Mouse (Mus musculus) kidney, adult 2 months (tissue): ENCODE data around the gene Rfxank. TPM values are rescaled to one million over a fixed set of nuclear protein-coding genes. Genes with fewer than 3 reads are reported as not detected.

Source experiments
- DNase-seq: peaks from one replicate; pipeline ENCODE4 v3.0.0; 2021
- H3K27ac ChIP-seq: fragments of 200-500 bp; 2 replicates; pipeline ENCODE4 v1.5.1; 2012; ENCODE audit warnings: low read depth, low read length, control low read depth, inconsistent platforms; ENCODE audit not compliant: insufficient read depth
- H3K27me3 ChIP-seq: fragments of 200-500 bp; replicated peaks from 2 replicates; pipeline ENCODE4 v1.6.1; 2012; ENCODE audit warnings: mild to moderate bottlenecking, moderate library complexity, low read length, inconsistent platforms; ENCODE audit not compliant: control insufficient read depth, insufficient read depth
- H3K36me3 ChIP-seq: fragments of 200-500 bp; 2 replicates; pipeline ENCODE4 v1.6.1; 2012; ENCODE audit warnings: mild to moderate bottlenecking, moderate library complexity, low read length, inconsistent platforms; ENCODE audit not compliant: control insufficient read depth, insufficient read depth
- H3K4me1 ChIP-seq: fragments of 200-500 bp; 2 replicates; pipeline ENCODE4 v1.6.1; 2011; ENCODE audit warnings: low read length; ENCODE audit not compliant: control insufficient read depth, insufficient read depth
- H3K4me3 ChIP-seq: fragments of 200-500 bp; 2 replicates; pipeline ENCODE4 v1.5.1; 2011; ENCODE audit warnings: mild to moderate bottlenecking, low read depth, low read length, control low read depth; ENCODE audit not compliant: insufficient read depth
- CTCF ChIP-seq: fragments of 200-500 bp; conservative IDR thresholded peaks from 2 replicates; pipeline ENCODE4 v1.5.1; 2011; ENCODE audit warnings: low read depth, mild to moderate bottlenecking, control low read depth, low read length, moderate library complexity, mixed read lengths; ENCODE audit not compliant: insufficient read depth, insufficient read length
- POLR2A ChIP-seq: fragments of 200-500 bp; IDR thresholded peaks from one replicate; pipeline ENCODE4 v1.6.1; 2011; ENCODE audit warnings: low read depth, low read length, control low read depth
- WGBS: fragments of 180-500 bp; shearing (Covaris S2); methylation state at CpG from one replicate; pipeline ENCODE4 v1.1.7; 2018; 5-methylcytosine and 5-hydroxymethylcytosine counted together
- polyA plus RNA-seq: library from polyadenylated mRNA; depleted of rRNA; stranded (reverse); fragments of >200 nt; gene quantifications from 2 replicates; pipeline ENCODE4 v1.2.3, GENCODE M21; 2012

The Rfxank gene
- polyA plus RNA-seq, 1 experiment = 29.9 TPM

DNA sequence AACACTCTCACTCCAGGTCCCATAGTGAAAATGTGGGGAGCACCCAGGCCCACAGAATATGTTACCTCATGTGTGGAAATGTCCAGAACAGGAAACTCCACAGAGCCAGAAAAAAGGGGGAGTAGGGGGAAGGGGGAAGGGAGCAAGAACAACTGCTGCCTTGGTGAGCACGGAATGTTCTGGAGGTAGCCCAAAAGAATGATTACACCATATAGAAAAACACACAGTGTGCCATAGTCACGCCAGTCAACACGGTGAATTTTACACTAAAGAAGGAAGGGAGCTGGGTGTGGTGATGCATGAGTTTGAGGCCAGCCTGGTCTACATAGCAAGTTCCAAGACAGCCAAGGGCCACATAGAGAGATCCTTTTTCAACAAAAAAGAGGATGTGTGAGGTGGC is 24.4 kb upstream of the Rfxank start:
- no peak for DNase-seq
- Histone ChIP-seq H3K4me3 (no peak overlapping the region), H3K27me3 (no peaks in the 10 kb centered on the region), H3K4me1 (no peaks in the 10 kb centered on the region), H3K36me3 (no peaks in the 10 kb centered on the region), H3K27ac (no peak overlapping the region)
- WGBS = 78% methylated on average over 3 of the region's 3 CpGs
- no peak for TF ChIP-seq CTCF
- TF ChIP-seq POLR2A = no peak

DNA sequence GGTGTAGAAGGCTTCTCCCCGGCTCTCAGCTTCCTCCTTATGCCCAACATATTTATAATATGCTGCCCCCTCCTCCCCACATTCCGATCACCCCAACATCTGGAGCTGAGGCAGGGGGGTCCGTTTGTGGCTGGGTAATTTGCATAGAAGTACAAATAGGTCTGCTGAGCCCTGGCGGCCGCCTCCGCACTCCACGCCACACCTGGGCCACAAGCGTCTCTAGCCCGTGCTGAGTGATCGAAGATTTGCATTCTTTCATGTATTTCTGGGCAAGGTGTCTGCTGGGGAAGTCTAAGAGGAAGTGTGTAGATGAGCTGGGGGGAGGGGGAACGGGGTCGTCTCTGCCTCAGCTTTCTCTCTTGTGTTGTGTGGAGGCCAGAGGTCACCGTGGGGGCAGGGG is 21.1 kb upstream of the Rfxank start:
- WGBS = 66% methylated on average over 13 of the region's 13 CpGs
- H3K4me3 ChIP-seq = no peak overlapping the region
- H3K27ac ChIP-seq = no peak overlapping the region
- H3K27me3 ChIP-seq = no peaks in the 10 kb centered on the region
- no peaks in the 10 kb centered on the region for H3K4me1 ChIP-seq
- DNase-seq = no peak
- no peaks in the 10 kb centered on the region for H3K36me3 ChIP-seq
- TF ChIP-seq CTCF = no peak
- TF ChIP-seq POLR2A = no peak

- H3K4me1 ChIP-seq = no peaks in the 10 kb centered on the region
- WGBS = 64% methylated on average over 4 of the region's 4 CpGs
- no peak for TF ChIP-seq POLR2A
- no peak for TF ChIP-seq CTCF
These were observed 20.3 kb upstream of the Rfxank start for GRCm38 (mm10) chr8:70159211-70159610.

GRCm38 (mm10) chr8:70158069-70158853 is 19.3 kb upstream of the Rfxank start:
- H3K4me1 ChIP-seq = no peaks in the 10 kb centered on the region
- TF ChIP-seq POLR2A = no peak
- no peak for TF ChIP-seq CTCF
- peak overlapping the region; percentile 42 for H3K4me3 ChIP-seq
- 10% methylated on average over 40 of the region's 40 CpGs for WGBS
- no peak overlapping the region for H3K27ac ChIP-seq
- no peaks in the 10 kb centered on the region for H3K36me3 ChIP-seq
- no peaks in the 10 kb centered on the region for H3K27me3 ChIP-seq
- peak; percentile 72 for DNase-seq

More at GRCm38 (mm10) chr8:70159211-70159610, 20.3 kb upstream of the Rfxank start:
- Histone ChIP-seq H3K27ac (no peak overlapping the region), H3K27me3 (no peaks in the 10 kb centered on the region), H3K36me3 (no peaks in the 10 kb centered on the region), H3K4me3 (no peak overlapping the region)
- DNase-seq = peak; percentile 53

DNA sequence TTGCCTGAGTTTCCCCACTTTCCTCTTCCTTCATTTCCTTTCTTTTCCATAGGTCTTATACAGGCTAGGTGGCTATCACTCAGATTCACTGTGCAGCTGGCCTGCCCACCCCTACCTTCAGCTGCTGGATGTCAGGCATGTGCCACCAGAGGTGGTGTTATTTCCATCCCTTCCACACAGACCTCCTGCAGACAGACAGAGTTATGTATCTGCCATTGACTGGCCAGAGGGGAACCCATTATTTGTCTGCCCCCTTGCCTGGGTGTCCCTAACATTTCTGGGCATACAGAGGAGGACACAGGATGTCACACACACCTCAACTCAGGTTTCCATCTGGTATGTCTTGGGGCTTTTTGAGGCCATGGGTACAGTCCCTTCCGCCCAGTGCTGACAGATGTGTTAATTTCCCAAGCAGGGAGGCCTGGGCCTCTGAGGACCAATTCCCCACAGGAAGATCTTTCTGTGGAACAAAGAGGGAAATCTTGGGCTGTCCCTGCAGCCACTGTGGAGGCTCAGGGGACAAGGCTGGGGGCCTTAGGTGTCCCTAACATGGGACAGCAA is 18.4 kb upstream of the Rfxank start:
- no peak for DNase-seq
- no peak for TF ChIP-seq POLR2A
- TF ChIP-seq CTCF = no peak
- 97% methylated on average over 1 of the region's 1 CpGs for WGBS
- Histone ChIP-seq H3K27ac (no peak overlapping the region), H3K4me1 (0 out of 2 replicates have a peak, but pooled peaks cover 1% of the 10 kb centered on the region), H3K27me3 (no peaks in the 10 kb centered on the region), H3K4me3 (no peak overlapping the region), H3K36me3 (no peaks in the 10 kb centered on the region)

DNA sequence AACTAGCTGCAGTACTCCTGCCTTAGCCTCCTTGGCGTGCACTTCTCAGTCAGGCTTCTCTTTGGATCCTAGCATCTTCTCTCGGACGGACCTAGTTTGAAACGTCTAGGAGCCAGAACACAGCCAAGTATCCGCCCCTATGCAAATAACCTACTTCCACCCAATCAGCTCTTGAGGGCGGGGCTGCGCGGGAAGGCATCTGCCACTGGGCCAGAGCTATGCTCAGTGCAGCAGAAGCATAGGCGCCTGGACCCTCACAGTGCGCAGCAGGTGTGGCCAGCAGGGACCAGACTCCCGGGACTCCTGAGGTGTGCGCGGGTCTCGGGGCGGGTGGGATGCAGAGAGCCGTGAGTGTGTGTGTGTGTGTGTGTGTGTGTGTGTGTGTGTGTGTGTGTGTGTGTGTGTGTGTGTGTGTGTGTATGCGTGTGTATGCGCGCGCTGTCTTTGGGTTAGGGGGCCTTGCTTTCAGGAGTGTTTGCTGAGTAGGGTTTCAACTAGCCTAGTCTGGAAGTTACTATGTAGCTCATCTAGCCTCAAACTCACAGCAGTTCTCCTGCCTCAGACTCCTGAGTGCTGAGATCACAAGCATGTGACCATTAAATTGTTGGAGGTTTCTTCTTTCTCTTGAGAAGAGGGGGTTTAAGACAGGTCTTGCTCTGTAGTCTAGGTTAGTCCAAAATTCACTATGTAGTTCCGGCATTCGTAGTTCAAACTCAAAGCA is 13.7 kb upstream of the Rfxank start:
- Histone ChIP-seq H3K36me3 (no peaks in the 10 kb centered on the region), H3K4me3 (no peak overlapping the region), H3K4me1 (0 out of 2 replicates have a peak, but pooled peaks cover 2% of the 10 kb centered on the region), H3K27ac (no peak overlapping the region), H3K27me3 (no peaks in the 10 kb centered on the region)
- TF ChIP-seq POLR2A = no peak
- no peak for TF ChIP-seq CTCF
- DNase-seq = peak; percentile 80
- WGBS = 13% methylated on average over 22 of the region's 22 CpGs

- Histone ChIP-seq H3K27ac (no peak overlapping the region), H3K4me1 (0 out of 2 replicates have a peak, but pooled peaks cover 2% of the 10 kb centered on the region), H3K27me3 (no peaks in the 10 kb centered on the region), H3K36me3 (peaks cover 2% of the 10 kb centered on the region; the same call in 1 of the 2 replicates), H3K4me3 (no peak overlapping the region)
- DNase-seq = no peak
- TF ChIP-seq CTCF = no peak
- TF ChIP-seq POLR2A = no peak
- WGBS = 16% methylated on average over 13 of the region's 13 CpGs
These were observed 11.2 kb upstream of the Rfxank start for GRCm38 (mm10) chr8:70150158-70150557.
